Mouse (Mus musculus) neural tube, embryonic 13.5 days (tissue): ENCODE results near the gene Krtap13-1. TPM values are rescaled to one million over a fixed set of nuclear protein-coding genes. Genes with fewer than 3 reads are reported as not detected.

ENCODE experiments used
- ATAC-seq: fragments of 200-750 bp; cut with Nextera tagmentation; 2 replicates; pipeline ENCODE4 v1.8.0; 2017; ENCODE audit warnings: low read depth, mild to moderate bottlenecking, moderate TSS enrichment, moderate library complexity
- H3K27ac ChIP-seq: fragments of 300-500 bp; sonication (generic); replicated peaks from 2 replicates; pipeline ENCODE4 v1.5.1; 2015; ENCODE audit warnings: moderate library complexity, mild to moderate bottlenecking, inconsistent platforms
- H3K27me3 ChIP-seq: fragments of 300-500 bp; sonication (generic); 2 replicates; pipeline ENCODE4 v1.6.1; 2015; ENCODE audit warnings: mild to moderate bottlenecking, inconsistent platforms
- H3K36me3 ChIP-seq: fragments of 300-500 bp; sonication (generic); 2 replicates; pipeline ENCODE4 v1.6.1; 2015; ENCODE audit warnings: mild to moderate bottlenecking, inconsistent platforms
- H3K4me1 ChIP-seq: fragments of 300-500 bp; sonication (generic); replicated peaks from 2 replicates; pipeline ENCODE4 v1.6.1; 2015; ENCODE audit warnings: inconsistent platforms
- H3K4me2 ChIP-seq: fragments of 300-500 bp; sonication (generic); 2 replicates; pipeline ENCODE4 v1.6.1; 2015; ENCODE audit warnings: inconsistent platforms, mild to moderate bottlenecking, moderate library complexity
- H3K4me3 ChIP-seq: fragments of 300-500 bp; sonication (generic); 2 replicates; pipeline ENCODE4 v1.5.1; 2015; ENCODE audit warnings: mild to moderate bottlenecking, inconsistent platforms
- H3K9ac ChIP-seq: fragments of 300-500 bp; sonication (generic); 2 replicates; pipeline ENCODE4 v1.6.1; 2015; ENCODE audit warnings: moderate library complexity, mild to moderate bottlenecking, inconsistent platforms
- H3K9me3 ChIP-seq: fragments of 300-500 bp; sonication (generic); 2 replicates; pipeline ENCODE4 v1.6.1; 2016; ENCODE audit warnings: inconsistent platforms
- WGBS: fragments of 180-500 bp; shearing (Covaris S2); methylation state at CpG from one replicate; pipeline ENCODE4 v1.1.7; 2015; 5-methylcytosine and 5-hydroxymethylcytosine counted together
- polyA plus RNA-seq: library from polyadenylated mRNA; unstranded; fragments of >200 nt; fragmentation: Nextera tagmentation; extraction: Ambion mirVana; gene quantifications from 2 replicates; pipeline ENCODE4 v1.2.1, GENCODE M21; 2015

Gene Krtap13-1
- polyA plus RNA-seq, result not detected in 2 replicates

GRCm38 (mm10) chr16:88728812-88729275 lies at the start of gene Krtap13-1:
Gene Krtap13-1 (plus strand): TSS chr16:88728862.
- ATAC-seq, result no peak
- no peaks in the 10 kb centered on the region for H3K27me3 ChIP-seq
- no peaks in the 10 kb centered on the region for H3K36me3 ChIP-seq
- H3K4me2 ChIP-seq, result no peak within 1 kb of the TSS
- no peaks in the 10 kb centered on the region for H3K9me3 ChIP-seq
- no peak within 1 kb of the TSS for H3K4me3 ChIP-seq
- WGBS, result 82% methylated on average over 4 of the region's 4 CpGs
- H3K4me1 ChIP-seq, result no peaks in the 10 kb centered on the region
- no peak within 1 kb of the TSS for H3K27ac ChIP-seq
- no peak within 1 kb of the TSS for H3K9ac ChIP-seq

DNA sequence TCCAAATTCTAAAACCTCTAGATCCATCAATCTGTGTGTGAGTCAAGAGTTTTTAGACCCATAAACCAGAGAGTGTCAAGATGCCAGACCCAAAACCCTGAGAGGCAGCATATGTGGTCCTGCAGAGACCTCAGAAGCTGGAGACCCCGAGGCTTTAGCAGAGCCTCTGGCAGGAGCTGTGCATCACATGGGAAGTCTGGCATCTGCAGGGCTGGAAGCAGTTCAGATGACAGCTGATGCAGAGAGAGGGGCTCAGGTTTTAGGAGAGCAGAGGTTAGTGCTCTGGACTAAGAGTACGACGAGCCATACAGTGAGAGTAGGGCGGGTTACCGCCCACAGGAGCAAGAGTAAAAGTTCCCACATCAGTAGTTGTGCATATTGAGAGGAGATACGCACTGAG lies 49.6 kb upstream of the Krtap13-1 start:
- no peak overlapping the region for H3K4me2 ChIP-seq
- ATAC-seq, result no peak
- H3K9me3 ChIP-seq, result no peaks in the 10 kb centered on the region
- H3K4me1 ChIP-seq, result no peaks in the 10 kb centered on the region
- H3K9ac ChIP-seq, result no peak overlapping the region
- 86% methylated on average over 6 of the region's 6 CpGs for WGBS
- no peak overlapping the region for H3K4me3 ChIP-seq
- H3K27ac ChIP-seq, result no peak overlapping the region
- H3K27me3 ChIP-seq, result no peaks in the 10 kb centered on the region
- no peaks in the 10 kb centered on the region for H3K36me3 ChIP-seq

- Histone ChIP-seq H3K4me1 (no peaks in the 10 kb centered on the region), H3K27ac (no peak overlapping the region), H3K4me2 (no peak overlapping the region), H3K9ac (no peak overlapping the region), H3K27me3 (no peaks in the 10 kb centered on the region), H3K36me3 (no peaks in the 10 kb centered on the region), H3K4me3 (no peak overlapping the region), H3K9me3 (no peaks in the 10 kb centered on the region)
- ATAC-seq, result no peak
- 47% methylated on average over 2 of the region's 2 CpGs for WGBS
Observed at GRCm38 (mm10) chr16:88681282-88681681, 47.4 kb upstream of the Krtap13-1 start.

GRCm38 (mm10) chr16:88696256-88696655 lies 32.4 kb upstream of the Krtap13-1 start:
- no peak overlapping the region for H3K9ac ChIP-seq
- H3K27ac ChIP-seq, result no peak overlapping the region
- H3K4me2 ChIP-seq, result no peak overlapping the region
- no peaks in the 10 kb centered on the region for H3K4me1 ChIP-seq
- no peaks in the 10 kb centered on the region for H3K9me3 ChIP-seq
- no peaks in the 10 kb centered on the region for H3K27me3 ChIP-seq
- no peak for ATAC-seq
- no peaks in the 10 kb centered on the region for H3K36me3 ChIP-seq
- 56% methylated on average over 4 of the region's 4 CpGs for WGBS
- no peak overlapping the region for H3K4me3 ChIP-seq

- Histone ChIP-seq H3K4me1 (no peaks in the 10 kb centered on the region), H3K9me3 (no peaks in the 10 kb centered on the region), H3K4me3 (no peak overlapping the region), H3K9ac (no peak overlapping the region), H3K36me3 (no peaks in the 10 kb centered on the region), H3K27ac (no peak overlapping the region), H3K4me2 (no peak overlapping the region), H3K27me3 (no peaks in the 10 kb centered on the region)
- ATAC-seq, result no peak
- 65% methylated on average over 4 of the region's 4 CpGs for WGBS
Observed at GRCm38 (mm10) chr16:88701072-88701864, 27.4 kb upstream of the Krtap13-1 start.

DNA sequence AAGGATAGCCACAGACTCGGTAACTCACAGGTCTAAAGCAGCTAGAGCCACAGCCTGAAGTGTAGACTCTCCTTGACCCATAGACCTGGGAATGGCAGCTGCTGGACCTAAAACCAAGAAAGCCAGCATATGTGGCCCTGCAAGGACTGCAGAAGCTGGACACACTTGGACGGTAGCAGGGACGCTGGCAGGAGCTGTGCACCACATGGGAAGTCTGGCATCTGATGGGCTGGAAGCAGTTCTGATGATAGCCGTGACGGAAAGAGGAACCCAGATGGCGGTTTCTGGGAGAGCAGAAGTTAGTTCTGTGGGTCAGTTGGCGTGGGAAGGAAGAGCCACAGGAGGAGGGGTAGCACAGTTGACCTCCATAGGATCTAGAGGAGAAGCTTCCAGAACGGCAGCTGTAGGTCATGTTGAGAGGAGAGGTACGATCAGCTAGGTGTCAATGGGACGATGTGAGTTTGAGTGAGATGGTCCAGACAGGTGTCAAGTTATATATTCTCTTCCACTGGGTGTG lies 21.1 kb upstream of the Krtap13-1 start, which contains the start of gene 2310061N02Rik:
TSS of gene 2310061N02Rik (minus strand) at position 467 of the 517 bp plus-strand sequence.
- no peak within 1 kb of the TSS for H3K9ac ChIP-seq
- no peaks in the 10 kb centered on the region for H3K9me3 ChIP-seq
- no peak within 1 kb of the TSS for H3K27ac ChIP-seq
- no peak within 1 kb of the TSS for H3K4me2 ChIP-seq
- H3K4me3 ChIP-seq, result no peak within 1 kb of the TSS
- no peaks in the 10 kb centered on the region for H3K27me3 ChIP-seq
- no peaks in the 10 kb centered on the region for H3K4me1 ChIP-seq
- 91% methylated on average over 10 of the region's 10 CpGs for whole genome bisulfite sequencing
- ATAC-seq, result no peak
- H3K36me3 ChIP-seq, result no peaks in the 10 kb centered on the region

DNA sequence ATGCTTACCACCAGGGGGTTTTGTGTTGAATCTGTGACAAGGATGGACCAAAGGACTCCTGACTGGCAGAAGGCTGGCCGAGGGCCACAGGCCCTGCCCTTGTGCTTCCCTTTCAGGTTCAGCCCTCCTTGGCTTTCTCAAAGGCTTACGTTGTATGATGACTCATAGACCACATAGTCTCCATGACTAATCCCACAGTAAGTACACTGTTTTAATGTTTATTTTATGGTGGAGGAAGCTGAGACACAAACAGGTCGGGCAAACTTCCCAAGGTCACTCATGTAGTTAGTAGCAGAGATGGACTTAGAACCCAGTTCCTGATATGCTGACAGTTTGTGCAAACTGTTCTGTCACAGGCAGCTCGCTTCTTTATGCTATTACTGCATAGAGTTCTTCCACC lies 17.9 kb upstream of the Krtap13-1 start:
- WGBS, result 82% methylated on average over 4 of the region's 4 CpGs
- Histone ChIP-seq H3K27me3 (no peaks in the 10 kb centered on the region), H3K4me3 (no peak overlapping the region), H3K9me3 (no peaks in the 10 kb centered on the region), H3K4me2 (no peak overlapping the region), H3K4me1 (no peaks in the 10 kb centered on the region), H3K36me3 (no peaks in the 10 kb centered on the region), H3K9ac (no peak overlapping the region), H3K27ac (no peak overlapping the region)
- no peak for ATAC-seq

GRCm38 (mm10) chr16:88711245-88711644 lies 17.4 kb upstream of the Krtap13-1 start:
- ATAC-seq, result no peak
- no peaks in the 10 kb centered on the region for H3K4me1 ChIP-seq
- no peak overlapping the region for H3K4me2 ChIP-seq
- H3K9me3 ChIP-seq, result no peaks in the 10 kb centered on the region
- 87% methylated on average over 6 of the region's 6 CpGs for WGBS
- no peak overlapping the region for H3K27ac ChIP-seq
- no peak overlapping the region for H3K9ac ChIP-seq
- no peaks in the 10 kb centered on the region for H3K36me3 ChIP-seq
- H3K27me3 ChIP-seq, result no peaks in the 10 kb centered on the region
- H3K4me3 ChIP-seq, result no peak overlapping the region

DNA sequence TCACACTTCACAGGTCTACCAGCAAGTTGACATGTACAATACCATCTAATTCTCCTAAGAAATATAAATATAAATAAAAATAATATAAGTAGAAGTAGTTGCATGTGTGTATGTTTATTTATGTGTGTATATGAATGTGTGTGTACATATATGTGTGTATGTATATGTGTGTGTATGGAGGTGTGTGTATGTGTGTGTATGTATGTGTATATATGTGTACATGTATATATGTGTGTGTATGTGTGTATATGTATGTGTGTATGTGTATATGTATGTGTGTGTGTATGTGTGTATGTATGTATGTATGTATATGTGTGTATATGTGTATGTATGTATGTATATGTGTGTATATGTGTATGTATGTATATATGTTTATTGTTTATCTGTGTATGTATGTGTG lies 12.1 kb upstream of the Krtap13-1 start:
- no peaks in the 10 kb centered on the region for H3K9me3 ChIP-seq
- H3K9ac ChIP-seq, result no peak overlapping the region
- H3K4me3 ChIP-seq, result no peak overlapping the region
- H3K4me1 ChIP-seq, result no peaks in the 10 kb centered on the region
- H3K27me3 ChIP-seq, result no peaks in the 10 kb centered on the region
- no peak overlapping the region for H3K4me2 ChIP-seq
- ATAC-seq, result no peak
- no peak overlapping the region for H3K27ac ChIP-seq
- H3K36me3 ChIP-seq, result no peaks in the 10 kb centered on the region

GRCm38 (mm10) chr16:88720031-88720430 lies 8.6 kb upstream of the Krtap13-1 start:
- Histone ChIP-seq H3K4me2 (no peak overlapping the region), H3K27ac (no peak overlapping the region), H3K9ac (no peak overlapping the region), H3K4me3 (no peak overlapping the region), H3K9me3 (no peaks in the 10 kb centered on the region), H3K27me3 (no peaks in the 10 kb centered on the region), H3K4me1 (peaks cover 6% of the 10 kb centered on the region), H3K36me3 (no peaks in the 10 kb centered on the region)
- ATAC-seq, result no peak
- 24% methylated on average over 1 of the region's 1 CpGs for WGBS

DNA sequence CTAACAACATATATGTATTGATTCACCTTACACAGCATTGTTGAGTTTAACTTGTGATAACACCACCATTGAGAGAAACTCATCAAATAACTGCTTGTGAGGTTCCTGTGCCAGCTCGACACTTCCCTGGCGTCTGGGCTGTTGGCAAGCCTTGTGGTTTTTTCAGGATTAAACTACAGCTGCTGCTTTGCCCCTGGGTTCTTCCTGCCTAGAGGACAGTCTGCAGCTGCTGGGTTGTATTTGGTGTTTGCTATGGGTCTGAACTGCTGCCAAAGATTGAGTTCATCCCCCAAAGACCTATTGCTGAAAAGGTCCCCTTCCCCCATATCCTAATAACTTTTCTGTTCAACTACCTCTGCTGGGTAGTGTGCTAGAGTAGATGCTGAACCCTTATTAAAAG lies 6.7 kb downstream of the Krtap13-1 start:
- H3K27me3 ChIP-seq, result no peaks in the 10 kb centered on the region
- no peak overlapping the region for H3K4me3 ChIP-seq
- no peaks in the 10 kb centered on the region for H3K9me3 ChIP-seq
- no peaks in the 10 kb centered on the region for H3K4me1 ChIP-seq
- H3K27ac ChIP-seq, result no peak overlapping the region
- H3K9ac ChIP-seq, result no peak overlapping the region
- H3K36me3 ChIP-seq, result no peaks in the 10 kb centered on the region
- ATAC-seq, result no peak
- WGBS, result 72% methylated on average over 2 of the region's 2 CpGs
- H3K4me2 ChIP-seq, result no peak overlapping the region

DNA sequence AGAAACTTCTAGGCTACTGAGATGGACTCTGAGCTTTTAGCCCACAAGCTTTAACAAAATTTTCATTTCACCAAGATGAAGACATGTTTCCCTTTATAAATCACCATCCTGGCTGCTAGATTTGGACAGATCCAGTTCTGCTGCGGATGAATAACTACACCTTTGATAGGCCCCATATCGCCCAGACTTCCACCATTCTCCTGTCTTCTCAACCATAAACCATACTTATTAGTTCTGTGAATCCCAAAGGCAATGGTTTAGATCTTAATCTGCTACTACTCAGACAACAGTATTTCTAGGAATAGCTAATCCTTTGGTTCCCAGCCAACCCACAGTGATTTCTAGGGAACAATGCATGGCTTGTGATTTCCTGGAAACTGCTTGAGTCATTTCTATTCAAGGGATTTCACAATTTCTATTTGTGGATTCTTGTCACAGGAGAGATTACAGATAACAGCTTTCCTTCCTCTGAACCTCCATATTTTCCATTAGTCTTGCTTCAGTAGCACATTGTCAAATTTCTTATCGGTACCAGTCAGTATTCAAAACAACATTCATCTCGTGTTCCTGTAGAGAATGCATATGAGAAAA lies 16.2 kb downstream of the Krtap13-1 start:
- Histone ChIP-seq H3K27ac (no peak overlapping the region), H3K4me2 (no peak overlapping the region), H3K4me3 (no peak overlapping the region), H3K27me3 (no peaks in the 10 kb centered on the region), H3K9ac (no peak overlapping the region), H3K36me3 (no peaks in the 10 kb centered on the region), H3K4me1 (no peaks in the 10 kb centered on the region), H3K9me3 (no peaks in the 10 kb centered on the region)
- WGBS, result 67% methylated on average over 4 of the region's 4 CpGs
- ATAC-seq, result no peak
